Mouse (Mus musculus) liver, embryonic 14.5 days (tissue): ENCODE measurements around the gene Gpr4. TPM values are rescaled to one million over a fixed set of nuclear protein-coding genes. Genes with fewer than 3 reads are reported as not detected.

Experiments
- ATAC-seq: fragments of 200-750 bp; cut with Nextera tagmentation; 2 replicates; pipeline ENCODE4 v1.8.0; 2017; ENCODE audit warnings: moderate number of reproducible peaks, mild to moderate bottlenecking, moderate library complexity; ENCODE audit not compliant: insufficient read depth
- DNase-seq, 3 experiments: peaks; one replicate each; pipeline ENCODE4 v3.0.0-alpha.2; 2012 to 2013; ENCODE audit warnings: low read depth in 3 of 3, low spot score in 3 of 3
- H3K27ac ChIP-seq: fragments of 300-500 bp; sonication (generic); 2 replicates; pipeline ENCODE4 v1.5.1; 2014; ENCODE audit warnings: moderate library complexity, mild to moderate bottlenecking, control low read depth, inconsistent platforms
- H3K27me3 ChIP-seq: fragments of 300-500 bp; sonication (generic); 2 replicates; pipeline ENCODE4 v1.6.1; 2014; ENCODE audit warnings: mild to moderate bottlenecking, low read length, moderate library complexity; ENCODE audit not compliant: control insufficient read depth, insufficient read depth
- H3K36me3 ChIP-seq: fragments of 300-500 bp; sonication (generic); replicated peaks from 2 replicates; pipeline ENCODE4 v1.6.1; 2014; ENCODE audit warnings: low read depth; ENCODE audit not compliant: control insufficient read depth, insufficient read depth
- H3K4me1 ChIP-seq, 2 experiments: fragments of 200-500 bp in 1 of 2; fragments of 300-500 bp in 1 of 2; sonication (generic) in 1 of 2; replicated peaks; 2 replicates each; pipeline ENCODE4 v1.6.1; 2012 to 2014; ENCODE audit warnings: antibody characterized with exemption in 1 of 2, inconsistent platforms in 1 of 2, low read length in 1 of 2; ENCODE audit not compliant: control insufficient read depth in 2 of 2, insufficient read depth in 2 of 2
- H3K4me2 ChIP-seq: fragments of 300-500 bp; sonication (generic); 2 replicates; pipeline ENCODE4 v1.6.1; 2014; ENCODE audit warnings: low read depth, mild to moderate bottlenecking, control low read depth, moderate library complexity
- H3K4me3 ChIP-seq, 2 experiments: fragments of 200-500 bp in 1 of 2; fragments of 300-500 bp in 1 of 2; sonication (generic) in 1 of 2; 2 replicates each; pipeline ENCODE4 v1.5.1; 2012 to 2014; ENCODE audit warnings: low read depth in 2 of 2, low read length in 2 of 2, mild to moderate bottlenecking in 2 of 2, control low read depth in 1 of 2, inconsistent platforms in 1 of 2, moderate library complexity in 1 of 2; ENCODE audit not compliant: insufficient read depth in 1 of 2
- H3K9ac ChIP-seq: fragments of 300-500 bp; sonication (generic); replicated peaks from 2 replicates; pipeline ENCODE4 v1.6.1; 2014; ENCODE audit warnings: mild to moderate bottlenecking, control low read depth, moderate library complexity
- H3K9me3 ChIP-seq: fragments of 300-500 bp; sonication (generic); 2 replicates; pipeline ENCODE4 v1.6.1; 2016; ENCODE audit warnings: low read length, mixed read lengths; ENCODE audit not compliant: control insufficient read depth
- CTCF ChIP-seq: IDR thresholded peaks from 2 replicates; pipeline ENCODE4 v1.5.1; 2016; ENCODE audit warnings: antibody characterized with exemption, low read depth, control low read depth
- EP300 ChIP-seq: IDR thresholded peaks from 2 replicates; pipeline ENCODE4 v1.6.1; 2016; ENCODE audit warnings: antibody characterized with exemption, low read depth
- WGBS: fragments of 180-500 bp; shearing (Covaris S2); extraction: QIAGEN DNeasy Blood & Tissue Kit; methylation state at CpG from one replicate; pipeline ENCODE4 v1.1.7; 2014; ENCODE audit not compliant: insufficient replicate concordance; 5-methylcytosine and 5-hydroxymethylcytosine counted together
- microRNA counts: library from miRNA; unstranded; fragments of <30 nt; microRNA quantifications from one replicate; lab custom pipeline; 2016
- microRNA-seq: library from miRNA; unstranded; fragments of <30 nt; microRNA quantifications from one replicate; pipeline ENCODE4, GENCODE M21; 2016
- polyA plus RNA-seq, 2 experiments: library from polyadenylated mRNA; depleted of rRNA in 1 of 2; stranded (reverse) in 1 of 2; unstranded in 1 of 2; fragments of >200 nt; fragmentation: Nextera tagmentation in 1 of 2; extraction: Ambion mirVana in 1 of 2; gene quantifications; 2 replicates each; pipeline versions ENCODE4 v1.2.1 to v1.2.3; 2012 to 2014

Gene Gpr4
- polyA plus RNA-seq, 2 experiments = 0.10 to 0.35 TPM

DNA sequence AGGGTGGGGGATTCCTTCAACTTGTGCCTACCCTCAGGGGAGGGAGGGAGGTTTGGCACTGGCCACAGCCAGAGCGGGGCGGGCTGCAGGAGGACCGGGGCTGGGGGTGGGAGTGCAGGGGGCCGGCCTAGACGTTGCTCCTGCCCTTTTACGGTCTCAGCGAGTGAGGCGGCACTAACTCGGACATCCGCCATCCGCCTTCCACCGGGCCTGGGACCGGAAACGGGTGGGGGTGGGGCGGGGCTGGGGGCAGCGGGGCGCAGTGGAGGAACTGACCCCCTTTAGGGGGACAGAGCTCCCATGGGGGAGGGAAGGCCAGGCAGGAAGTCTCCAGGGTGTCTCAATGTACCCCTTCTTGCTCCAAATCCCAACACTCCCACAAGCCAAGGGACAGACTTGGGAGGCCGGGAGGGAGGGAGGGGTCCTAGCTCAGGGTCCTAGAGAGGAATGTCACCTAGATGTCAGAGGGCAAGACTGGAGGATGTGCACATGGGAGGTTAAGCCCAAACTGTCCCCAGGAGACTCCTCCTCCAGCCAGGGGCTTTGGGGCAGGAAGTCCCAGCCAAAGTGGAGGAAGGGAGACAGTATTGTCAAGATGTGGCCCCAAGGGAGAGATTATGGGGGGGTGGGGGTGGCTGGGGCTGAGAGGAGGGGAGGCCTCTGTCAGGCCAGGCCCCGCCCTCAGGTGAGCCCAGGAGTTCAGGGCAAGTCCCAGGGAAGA lies 57.5 kb downstream of the Gpr4 start:
- H3K4me1 ChIP-seq = peaks cover 49 to 51% of the 10 kb centered on the region in 2 experiments
- H3K27me3 ChIP-seq = no peaks in the 10 kb centered on the region
- peak overlapping the region; percentile 93 to 98 for H3K4me3 ChIP-seq
- H3K27ac ChIP-seq = peak overlapping the region; percentile 94
- H3K9ac ChIP-seq = peak overlapping the region; percentile 97
- ATAC-seq = peak; percentile 2; the same call in 1 of the 2 replicates
- no peak for TF ChIP-seq CTCF
- no peak for TF ChIP-seq EP300
- no peaks in the 10 kb centered on the region for H3K9me3 ChIP-seq
- 0% methylated on average over 18 of the region's 19 CpGs for WGBS
- H3K36me3 ChIP-seq = no peaks in the 10 kb centered on the region; the same call in 1 of the 2 replicates
- peak overlapping the region; percentile 100 for H3K4me2 ChIP-seq
- no peak for DNase-seq

DNA sequence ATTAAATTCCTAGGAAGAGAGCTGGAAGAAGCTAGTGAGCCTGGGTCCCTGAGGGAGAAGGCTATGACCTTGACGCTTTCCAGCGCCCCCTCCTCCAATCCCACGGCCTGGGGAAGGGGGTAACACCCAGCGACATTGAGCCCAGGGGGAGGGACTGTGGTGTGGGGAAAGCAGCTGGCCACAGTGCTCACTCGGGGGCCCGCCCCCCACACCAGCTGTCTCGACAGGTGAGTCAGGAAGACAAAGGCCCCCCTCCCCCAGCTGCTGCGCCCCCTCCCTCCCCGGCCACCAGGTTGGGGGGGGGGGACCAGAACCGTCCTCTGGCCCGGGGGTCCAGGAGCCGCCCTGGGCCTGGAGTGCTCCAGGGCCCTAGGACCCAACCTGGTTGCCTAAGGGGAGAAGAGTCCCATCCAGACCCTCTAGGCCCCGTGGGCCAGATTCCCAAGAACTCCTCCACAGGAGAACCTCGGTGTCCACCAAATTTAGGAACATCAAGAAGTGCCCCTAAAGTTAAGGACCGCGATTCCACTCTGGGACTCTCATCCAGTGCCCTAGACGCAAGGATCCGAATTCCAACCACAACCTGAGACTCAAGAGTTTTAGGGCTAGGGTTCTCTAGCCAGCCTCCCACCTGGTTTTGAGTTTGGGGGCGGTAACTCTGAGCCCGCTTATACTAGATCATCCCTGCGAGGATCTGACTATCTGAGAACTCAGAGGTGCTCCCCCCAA lies 58.3 kb downstream of the Gpr4 start:
- Histone ChIP-seq H3K9ac (peak overlapping the region; percentile 97), H3K27ac (peak overlapping the region; percentile 94), H3K9me3 (no peaks in the 10 kb centered on the region), H3K36me3 (no peaks in the 10 kb centered on the region; the same call in 1 of the 2 replicates), H3K4me3 (peak overlapping the region; percentile 93 to 98), H3K4me2 (peak overlapping the region; percentile 100), H3K27me3 (no peaks in the 10 kb centered on the region), H3K4me1 (peaks cover 41 to 43% of the 10 kb centered on the region in 2 experiments)
- WGBS = under 1% methylated on average over 18 of the region's 21 CpGs
- ATAC-seq = no peak
- TF ChIP-seq CTCF (no peak), EP300 (no peak)
- no peak for DNase-seq

DNA sequence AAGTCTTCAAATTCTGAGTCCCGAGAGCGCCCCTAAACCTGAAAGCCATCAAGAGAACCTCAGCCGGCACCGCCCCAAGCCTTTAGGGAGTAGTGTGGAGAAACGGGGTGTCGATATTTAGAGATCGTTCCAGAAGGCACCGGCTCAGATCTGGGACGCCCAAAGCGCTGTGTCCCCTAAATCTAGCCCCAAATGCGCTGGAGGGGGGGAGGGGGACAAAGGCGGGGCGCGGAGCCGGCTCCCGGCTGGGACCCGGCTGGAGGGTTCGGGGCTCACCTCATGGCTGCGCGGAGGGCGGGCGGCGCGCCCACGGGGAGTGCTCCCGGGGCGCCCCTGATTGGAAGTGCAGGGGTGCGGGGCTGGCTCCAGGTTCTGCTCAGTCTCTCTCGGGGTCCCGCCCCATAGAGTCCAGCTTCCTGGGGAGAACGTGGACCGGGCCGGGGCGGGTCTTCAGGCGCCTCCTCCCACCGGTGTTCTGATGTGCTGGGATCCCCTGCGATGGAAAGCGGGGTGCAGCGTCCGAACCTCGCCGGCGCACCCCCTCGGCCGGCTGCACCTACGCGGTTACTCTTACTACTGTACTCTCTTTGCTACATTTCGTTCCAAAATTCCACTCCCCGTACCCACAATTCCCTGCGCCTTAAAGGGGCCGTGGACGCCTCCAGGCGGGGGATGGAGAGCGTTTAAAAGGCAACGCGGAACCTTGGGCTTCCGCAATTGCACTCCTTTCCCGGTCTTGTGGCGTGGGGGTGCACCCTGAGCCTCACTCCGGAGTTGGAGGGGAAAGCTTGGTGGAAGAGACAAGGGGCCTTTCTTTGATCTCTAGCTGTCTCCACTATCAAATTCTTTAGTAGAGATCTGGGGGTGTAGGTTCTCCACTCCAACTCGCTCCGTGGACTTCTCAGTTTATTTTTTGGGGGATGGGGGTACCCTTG lies 59.2 kb downstream of the Gpr4 start, which contains the start of gene Vasp:
Gene Vasp (minus strand): TSS at position 580 of the 935 bp plus-strand sequence.
- Histone ChIP-seq H3K27ac (peak within 1 kb of the TSS; percentile 94), H3K9ac (peak within 1 kb of the TSS; percentile 97), H3K4me1 (peaks cover 33 to 35% of the 10 kb centered on the region in 2 experiments), H3K4me3 (peak within 1 kb of the TSS; percentile 93 to 98), H3K27me3 (no peaks in the 10 kb centered on the region), H3K9me3 (no peaks in the 10 kb centered on the region), H3K36me3 (no peaks in the 10 kb centered on the region; the same call in 1 of the 2 replicates), H3K4me2 (peak within 1 kb of the TSS; percentile 100)
- ATAC-seq = peak; percentile 75
- WGBS = under 1% methylated on average over 62 of the region's 62 CpGs
- peak; percentile 76 to 87 (median 76) for DNase-seq
- TF ChIP-seq EP300 (no peak), CTCF (0 out of 2 replicates have a peak, but pooled peaks have one; percentile 22)

DNA sequence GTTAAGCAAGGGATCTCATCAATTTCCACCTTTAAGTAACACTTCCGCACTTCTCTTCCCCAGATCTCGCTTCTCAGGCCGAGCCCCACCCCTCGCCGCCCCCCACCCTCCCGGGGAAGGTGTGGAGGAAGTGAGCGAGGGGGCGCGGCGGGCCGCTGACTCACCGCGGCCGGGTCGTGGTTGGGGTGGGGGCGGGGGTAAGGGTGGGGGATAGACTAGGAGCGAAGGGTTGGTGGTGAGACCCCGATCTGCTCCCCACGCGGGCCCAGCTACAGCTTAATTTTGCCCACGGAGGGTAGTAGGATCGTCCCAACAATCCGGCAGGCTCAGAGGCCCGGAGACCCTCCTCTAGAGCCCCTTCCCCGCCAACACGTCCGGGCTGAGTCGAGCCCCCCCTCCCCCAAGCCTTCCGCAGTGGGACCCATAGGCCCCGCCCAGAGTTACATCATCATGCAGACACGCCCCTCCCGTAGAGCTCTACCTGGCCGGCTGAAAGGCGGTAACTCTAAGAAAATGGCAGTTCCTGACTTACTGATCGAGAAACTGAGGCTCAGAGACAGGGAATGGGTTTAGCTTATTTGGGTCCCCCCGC lies 59.9 kb downstream of the Gpr4 start:
- ATAC-seq (peak; percentile 56; the same call in 1 of the 2 replicates), DNase-seq (peak in 2 of 3 experiments; percentile 65 to 68)
- H3K4me1 ChIP-seq = peaks cover 25 to 28% of the 10 kb centered on the region in 2 experiments

More for the DNA sequence above, 59.9 kb downstream of the Gpr4 start:
- H3K4me2 ChIP-seq = peak overlapping the region; percentile 100
- H3K36me3 ChIP-seq = no peaks in the 10 kb centered on the region; the same call in 1 of the 2 replicates
- under 1% methylated on average over 36 of the region's 36 CpGs for WGBS
- H3K27ac ChIP-seq = peak overlapping the region; percentile 94
- H3K27me3 ChIP-seq = peaks cover under 1% of the 10 kb centered on the region; the same call in 1 of the 2 replicates
- TF ChIP-seq EP300 = no peak
- no peak for TF ChIP-seq CTCF
- H3K9me3 ChIP-seq = no peaks in the 10 kb centered on the region
- peak overlapping the region; percentile 93 to 98 for H3K4me3 ChIP-seq
- peak overlapping the region; percentile 97 for H3K9ac ChIP-seq

MicroRNA genes within 50 kb of the gene (microRNA counts, 519-probe panel; counts per million panel counts)
- microRNA mmu-miR-330 (lab: Ali Mortazavi, UCI) = 69.9 counts per million

Small RNA genes within 50 kb of the gene (microRNA-seq; reads per million reads assigned to microRNA genes)
- gene Mir330 = 240 reads per million, percentile 58 among the genes with 10 or more reads in this experiment

Other genes starting within 250 kb of the Gpr4 start
- gene Nanos2, start 225.1 kb upstream of the Gpr4 start, polyA plus RNA-seq (2012; rRNA removed) = not detected in 2 replicates
- gene Nanos2, start 225.1 kb upstream of the Gpr4 start, polyA plus RNA-seq (2014; fragmentation: Nextera tagmentation; extraction: Ambion mirVana) = not detected in 2 replicates
- 0.20 and 0.21 TPM in 2 replicates for gene Mypop, start 221.3 kb upstream of the Gpr4 start, polyA plus RNA-seq (2012; rRNA removed)
- 0.30 and 0.34 TPM in 2 replicates for gene Mypop, start 221.3 kb upstream of the Gpr4 start, polyA plus RNA-seq (2014; fragmentation: Nextera tagmentation; extraction: Ambion mirVana)
- gene Irf2bp1, start 208.5 kb upstream of the Gpr4 start, polyA plus RNA-seq (2012; rRNA removed) = 6.8 and 8.3 TPM in 2 replicates
- gene Irf2bp1, start 208.5 kb upstream of the Gpr4 start, polyA plus RNA-seq (2014; fragmentation: Nextera tagmentation; extraction: Ambion mirVana) = 6.8 and 7.9 TPM in 2 replicates
- gene Foxa3, start 189.0 kb upstream of the Gpr4 start, polyA plus RNA-seq (2012; rRNA removed) = 12.2 and 13.9 TPM in 2 replicates
- 25.7 and 26.5 TPM in 2 replicates for gene Foxa3, start 189.0 kb upstream of the Gpr4 start, polyA plus RNA-seq (2014; fragmentation: Nextera tagmentation; extraction: Ambion mirVana)
- gene Sympk, start 188.2 kb upstream of the Gpr4 start, polyA plus RNA-seq (2012; rRNA removed) = 27.3 and 29.1 TPM in 2 replicates
- 10.7 and 11.8 TPM in 2 replicates for gene Sympk, start 188.2 kb upstream of the Gpr4 start, polyA plus RNA-seq (2014; fragmentation: Nextera tagmentation; extraction: Ambion mirVana)
- gene Rsph6a, start 157.8 kb upstream of the Gpr4 start, polyA plus RNA-seq (2012; rRNA removed) = not detected in 2 replicates
- gene Rsph6a, start 157.8 kb upstream of the Gpr4 start, polyA plus RNA-seq (2014; fragmentation: Nextera tagmentation; extraction: Ambion mirVana) = not detected in 2 replicates
- gene Dmwd, start 136.3 kb upstream of the Gpr4 start, polyA plus RNA-seq (2012; rRNA removed) = 18.1 and 20.2 TPM in 2 replicates
- 3.5 and 3.7 TPM in 2 replicates for gene Dmwd, start 136.3 kb upstream of the Gpr4 start, polyA plus RNA-seq (2014; fragmentation: Nextera tagmentation; extraction: Ambion mirVana)
- 17.9 and 20.7 TPM in 2 replicates for gene Dmpk, start 128.7 kb upstream of the Gpr4 start, polyA plus RNA-seq (2012; rRNA removed)
- gene Dmpk, start 128.7 kb upstream of the Gpr4 start, polyA plus RNA-seq (2014; fragmentation: Nextera tagmentation; extraction: Ambion mirVana) = 8.3 and 10.6 TPM in 2 replicates
- 3.3 and 4.3 TPM in 2 replicates for gene Six5, start 117.9 kb upstream of the Gpr4 start, polyA plus RNA-seq (2012; rRNA removed)
- gene Six5, start 117.9 kb upstream of the Gpr4 start, polyA plus RNA-seq (2014; fragmentation: Nextera tagmentation; extraction: Ambion mirVana) = 0.60 and 1.3 TPM in 2 replicates
- 0.14 and 0.25 TPM in 2 replicates for gene Gm4969, start 94.2 kb upstream of the Gpr4 start, polyA plus RNA-seq (2012; rRNA removed)
- 0.16 and 0.22 TPM in 2 replicates for gene Gm4969, start 94.2 kb upstream of the Gpr4 start, polyA plus RNA-seq (2014; fragmentation: Nextera tagmentation; extraction: Ambion mirVana)
- 2.0 and 2.6 TPM in 2 replicates for gene Fbxo46, start 92.7 kb upstream of the Gpr4 start, polyA plus RNA-seq (2012; rRNA removed)
- 2.6 and 3.0 TPM in 2 replicates for gene Fbxo46, start 92.7 kb upstream of the Gpr4 start, polyA plus RNA-seq (2014; fragmentation: Nextera tagmentation; extraction: Ambion mirVana)
- 2.2 and 2.3 TPM in 2 replicates for gene Qpctl, start 63.2 kb upstream of the Gpr4 start, polyA plus RNA-seq (2012; rRNA removed)
- 2.3 and 3.0 TPM in 2 replicates for gene Qpctl, start 63.2 kb upstream of the Gpr4 start, polyA plus RNA-seq (2014; fragmentation: Nextera tagmentation; extraction: Ambion mirVana)
- gene Snrpd2, start 62.8 kb upstream of the Gpr4 start, polyA plus RNA-seq (2012; rRNA removed) = 40.7 and 67.5 TPM in 2 replicates
- gene Snrpd2, start 62.8 kb upstream of the Gpr4 start, polyA plus RNA-seq (2014; fragmentation: Nextera tagmentation; extraction: Ambion mirVana) = 75.3 and 76.0 TPM in 2 replicates
- 0.05 and 0.16 TPM in 2 replicates for gene Gipr, start 46.4 kb upstream of the Gpr4 start, polyA plus RNA-seq (2012; rRNA removed)
- gene Gipr, start 46.4 kb upstream of the Gpr4 start, polyA plus RNA-seq (2014; fragmentation: Nextera tagmentation; extraction: Ambion mirVana) = 0.10 TPM in 1 of 2 replicates, not detected in the other
- gene Eml2, start 36.1 kb upstream of the Gpr4 start, polyA plus RNA-seq (2012; rRNA removed) = 6.1 and 7.3 TPM in 2 replicates
- 0.98 and 1.3 TPM in 2 replicates for gene Eml2, start 36.1 kb upstream of the Gpr4 start, polyA plus RNA-seq (2014; fragmentation: Nextera tagmentation; extraction: Ambion mirVana)
- 8.3 and 9.1 TPM in 2 replicates for gene Opa3, start 15.8 kb downstream of the Gpr4 start, polyA plus RNA-seq (2012; rRNA removed)
- gene Opa3, start 15.8 kb downstream of the Gpr4 start, polyA plus RNA-seq (2014; fragmentation: Nextera tagmentation; extraction: Ambion mirVana) = 12.8 and 14.6 TPM in 2 replicates
- 35.3 and 39.9 TPM in 2 replicates for gene Vasp, start 59.3 kb downstream of the Gpr4 start, polyA plus RNA-seq (2012; rRNA removed)
- gene Vasp, start 59.3 kb downstream of the Gpr4 start, polyA plus RNA-seq (2014; fragmentation: Nextera tagmentation; extraction: Ambion mirVana) = 25.5 and 31.0 TPM in 2 replicates
- 0.04 TPM in 1 of 2 replicates, not detected in the other for gene Ppm1n, start 67.5 kb downstream of the Gpr4 start, polyA plus RNA-seq (2012; rRNA removed)
- gene Ppm1n, start 67.5 kb downstream of the Gpr4 start, polyA plus RNA-seq (2014; fragmentation: Nextera tagmentation; extraction: Ambion mirVana) = not detected in 2 replicates
- 2.9 and 4.1 TPM in 2 replicates for gene Rtn2, start 70.1 kb downstream of the Gpr4 start, polyA plus RNA-seq (2012; rRNA removed)
- 2.6 and 3.0 TPM in 2 replicates for gene Rtn2, start 70.1 kb downstream of the Gpr4 start, polyA plus RNA-seq (2014; fragmentation: Nextera tagmentation; extraction: Ambion mirVana)
- gene Fosb, start 97.5 kb downstream of the Gpr4 start, polyA plus RNA-seq (2012; rRNA removed) = 0.03 and 0.04 TPM in 2 replicates
- not detected in 2 replicates for gene Fosb, start 97.5 kb downstream of the Gpr4 start, polyA plus RNA-seq (2014; fragmentation: Nextera tagmentation; extraction: Ambion mirVana)
- gene Ercc1, start 132.2 kb downstream of the Gpr4 start, polyA plus RNA-seq (2012; rRNA removed) = 8.5 and 9.8 TPM in 2 replicates
- 15.7 and 19.2 TPM in 2 replicates for gene Ercc1, start 132.2 kb downstream of the Gpr4 start, polyA plus RNA-seq (2014; fragmentation: Nextera tagmentation; extraction: Ambion mirVana)
- 4.5 and 6.7 TPM in 2 replicates for gene Cd3eap, start 146.9 kb downstream of the Gpr4 start, polyA plus RNA-seq (2012; rRNA removed)
- gene Cd3eap, start 146.9 kb downstream of the Gpr4 start, polyA plus RNA-seq (2014; fragmentation: Nextera tagmentation; extraction: Ambion mirVana) = 7.2 and 7.8 TPM in 2 replicates
- gene Ppp1r13l, start 147.2 kb downstream of the Gpr4 start, polyA plus RNA-seq (2012; rRNA removed) = 2.3 TPM in 2 replicates
- 0.65 and 1.0 TPM in 2 replicates for gene Ppp1r13l, start 147.2 kb downstream of the Gpr4 start, polyA plus RNA-seq (2014; fragmentation: Nextera tagmentation; extraction: Ambion mirVana)
- 11.7 and 12.3 TPM in 2 replicates for gene Ercc2, start 169.5 kb downstream of the Gpr4 start, polyA plus RNA-seq (2012; rRNA removed)
- 4.6 and 5.5 TPM in 2 replicates for gene Ercc2, start 169.5 kb downstream of the Gpr4 start, polyA plus RNA-seq (2014; fragmentation: Nextera tagmentation; extraction: Ambion mirVana)
- 0.18 and 0.21 TPM in 2 replicates for gene Klc3, start 191.6 kb downstream of the Gpr4 start, polyA plus RNA-seq (2012; rRNA removed)
- 0.13 and 0.58 TPM in 2 replicates for gene Klc3, start 191.6 kb downstream of the Gpr4 start, polyA plus RNA-seq (2014; fragmentation: Nextera tagmentation; extraction: Ambion mirVana)
- gene Ckm, start 192.2 kb downstream of the Gpr4 start, polyA plus RNA-seq (2012; rRNA removed) = 0.12 and 0.14 TPM in 2 replicates
- gene Ckm, start 192.2 kb downstream of the Gpr4 start, polyA plus RNA-seq (2014; fragmentation: Nextera tagmentation; extraction: Ambion mirVana) = 0.11 and 0.19 TPM in 2 replicates
- 2.4 and 2.5 TPM in 2 replicates for gene Mark4, start 246.3 kb downstream of the Gpr4 start, polyA plus RNA-seq (2012; rRNA removed)
- 0.80 and 2.5 TPM in 2 replicates for gene Mark4, start 246.3 kb downstream of the Gpr4 start, polyA plus RNA-seq (2014; fragmentation: Nextera tagmentation; extraction: Ambion mirVana)